In the genomic region with DNA sequence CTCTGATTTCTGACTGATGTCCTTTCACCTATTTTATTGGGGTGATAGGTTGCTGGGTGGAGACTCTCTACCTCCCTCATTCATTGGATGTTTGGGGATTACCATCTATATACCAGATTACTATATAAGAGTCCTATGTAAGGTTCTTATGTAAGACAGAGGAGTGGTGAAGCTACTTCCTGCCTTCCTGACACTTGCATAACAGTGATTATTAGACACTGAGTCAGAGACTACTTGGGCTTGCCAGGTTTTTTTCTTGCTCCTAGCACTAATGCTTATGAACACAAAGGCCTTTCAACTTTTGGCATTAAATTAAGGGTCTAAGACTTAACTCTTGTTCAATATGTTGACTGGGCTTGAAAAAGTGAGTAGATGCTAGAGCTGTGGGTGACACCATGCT, we compare ENCODE assay signal across 26 mouse cellular contexts.
DNase-seq lines count a peak whose midpoint lies in the region; ATAC-seq and TF ChIP-seq lines count a peak whose summit lies in the region.
"Had no signal": no experiment of that assay in that cellular context is flagged by ENCODE, and none has a peak within 500 bp of the region (broad histone marks: within the 10 kb centered on the region; RNA-seq: fewer than 3 reads in every experiment).

No protein-coding gene starts in this region.

- H3K4me2 ChIP-seq in lung, postnatal 0 days (replicated peaks; ENCODE audit: low read depth, low read length), result no peak overlapping the region
- H3K4me2 ChIP-seq: embryonic facial prominence, embryonic 12.5 days; embryonic facial prominence, embryonic 15.5 days; forebrain, embryonic 13.5 days; heart, embryonic 11.5 days; hindbrain, embryonic 12.5 days; hindbrain, embryonic 15.5 days had no signal

- no peak overlapping the region for H3K4me3 ChIP-seq in lung, postnatal 0 days (ENCODE audit: low read depth, low read length)
- no peak overlapping the region for H3K4me3 ChIP-seq in embryonic fibroblast, embryonic 13.5 days (ENCODE audit: insufficient read depth, low read length)
- no peak overlapping the region for H3K4me3 ChIP-seq in embryonic facial prominence, embryonic 10.5 days
- H3K4me3 ChIP-seq: embryonic facial prominence, embryonic 12.5 days; embryonic facial prominence, embryonic 15.5 days; erythroblast, embryonic 14.5 days; forebrain, embryonic 10.5 days; forebrain, embryonic 13.5 days; hindbrain, embryonic 12.5 days; hindbrain, embryonic 15.5 days had no signal

- no peak overlapping the region for H3K27ac ChIP-seq in lung, postnatal 0 days (ENCODE audit: low read length)
- peak overlapping the region; percentile 70 for H3K27ac ChIP-seq in embryonic fibroblast, embryonic 13.5 days (ENCODE audit: insufficient read depth, low read length)
- no peak overlapping the region for H3K27ac ChIP-seq in embryonic facial prominence, embryonic 10.5 days (replicated peaks)
- H3K27ac ChIP-seq: embryonic facial prominence, embryonic 12.5 days; embryonic facial prominence, embryonic 15.5 days; forebrain, embryonic 10.5 days; forebrain, embryonic 13.5 days; hindbrain, embryonic 12.5 days; hindbrain, embryonic 15.5 days had no signal

- no peak overlapping the region for H3K9ac ChIP-seq in lung, postnatal 0 days (replicated peaks; ENCODE audit: low read depth)
- H3K9ac ChIP-seq: embryonic facial prominence, embryonic 12.5 days; embryonic facial prominence, embryonic 15.5 days; forebrain, embryonic 13.5 days; hindbrain, embryonic 12.5 days; hindbrain, embryonic 15.5 days had no signal

- H3K4me1 ChIP-seq in lung, postnatal 0 days (ENCODE audit: insufficient read depth, low read depth, low read length), result no peaks in the 10 kb centered on the region
- no peaks in the 10 kb centered on the region; the same call in 1 of the 2 replicates for H3K4me1 ChIP-seq in embryonic fibroblast, embryonic 13.5 days (ENCODE audit: control insufficient read depth, insufficient read depth, low read length)
- H3K4me1 ChIP-seq in embryonic facial prominence, embryonic 10.5 days, result no peaks in the 10 kb centered on the region
- H3K4me1 ChIP-seq: embryonic facial prominence, embryonic 12.5 days; embryonic facial prominence, embryonic 15.5 days; forebrain, embryonic 10.5 days; hindbrain, embryonic 12.5 days had no signal

- peak; percentile 73 for DNase-seq in lung, postnatal 0 days (ENCODE audit: low spot score)
- no peak for DNase-seq in lung, postnatal 14 days
- DNase-seq in Muller cell, postnatal 12 days (ENCODE audit: inconsistent ontology term), result peak; percentile 71
- no peak for DNase-seq in thymus, postnatal 14 days
- DNase-seq in gastrocnemius, postnatal 14 days, result no peak
- no peak for DNase-seq in embryonic facial prominence, embryonic 10.5 days (ENCODE audit: low spot score)
- DNase-seq: adrenal gland, postnatal 10 days; adrenal gland, postnatal 36 days; cerebellum, adult 11-12 months; cerebellum, adult 8-10 months; cerebellum, postnatal 10 days; cerebellum, postnatal 36 days; gastrocnemius, postnatal 10 days; heart, adult 11 months had no signal

- no peak for TF ChIP-seq EP300 in lung, postnatal 0 days (IDR thresholded peaks at IDR 0.05)

- TF ChIP-seq CTCF in lung, postnatal 0 days (IDR thresholded peaks at IDR 0.05), result no peak
- no peak for TF ChIP-seq CTCF in embryonic fibroblast, embryonic 13.5 days (IDR thresholded peaks at IDR 0.05; ENCODE audit: borderline replicate concordance, insufficient read depth, low read length)

- no peaks in the 10 kb centered on the region for H3K36me3 ChIP-seq in lung, postnatal 0 days (ENCODE audit: insufficient read depth, low read length)
- H3K36me3 ChIP-seq in embryonic facial prominence, embryonic 10.5 days (replicated peaks), result no peaks in the 10 kb centered on the region
- H3K36me3 ChIP-seq: embryonic facial prominence, embryonic 12.5 days; embryonic facial prominence, embryonic 15.5 days; forebrain, embryonic 10.5 days; hindbrain, embryonic 12.5 days; hindbrain, embryonic 15.5 days had no signal

- intact Hi-C loops in gastrocnemius, postnatal 14 days (cut with DNase I; ENCODE audit: low total_unique reads), result no loop called here

- ATAC-seq in lung, postnatal 0 days, result peak; percentile 65
- ATAC-seq: activated CD4-positive, CD25-positive, alpha-beta regulatory T cell, adult 4 months; CD4-positive, CD25-positive, alpha-beta regulatory T cell, adult 4 months; forebrain, embryonic 13.5 days; forebrain, embryonic 16.5 days had no signal

- no peaks in the 10 kb centered on the region for H3K27me3 ChIP-seq in lung, postnatal 0 days (replicated peaks; ENCODE audit: insufficient read depth, low read length)
- H3K27me3 ChIP-seq in embryonic facial prominence, embryonic 10.5 days (replicated peaks; ENCODE audit: low read depth, poor library complexity, severe bottlenecking), result no peaks in the 10 kb centered on the region
- H3K27me3 ChIP-seq: embryonic facial prominence, embryonic 12.5 days; embryonic facial prominence, embryonic 15.5 days; forebrain, embryonic 13.5 days; hindbrain, embryonic 12.5 days; hindbrain, embryonic 15.5 days had no signal

- no peaks in the 10 kb centered on the region for H3K9me3 ChIP-seq in lung, postnatal 0 days (ENCODE audit: low read length)
- no peaks in the 10 kb centered on the region for H3K9me3 ChIP-seq in embryonic facial prominence, embryonic 10.5 days
- H3K9me3 ChIP-seq: embryonic facial prominence, embryonic 12.5 days; embryonic facial prominence, embryonic 15.5 days; forebrain, embryonic 10.5 days; forebrain, embryonic 13.5 days; hindbrain, embryonic 12.5 days; hindbrain, embryonic 15.5 days had no signal

- TF ChIP-seq POLR2A in embryonic fibroblast, embryonic 13.5 days (IDR thresholded peaks at IDR 0.05; ENCODE audit: low read depth, low read length), result no peak

Comparison
In these comparisons a context has a peak if more than half of its experiments do, and no peak if none do; other contexts are left out.
1. DNase-seq: peak in lung, postnatal 0 days (single experiment) and Muller cell, postnatal 12 days (single experiment); none in lung, postnatal 14 days (single experiment), thymus, postnatal 14 days (single experiment), gastrocnemius, postnatal 14 days (single experiment) and embryonic facial prominence, embryonic 10.5 days (single experiment).